Mouse (Mus musculus) neural tube, embryonic 14.5 days (tissue): ENCODE results near the gene Dio1. TPM values are rescaled to one million over a fixed set of nuclear protein-coding genes. Genes with fewer than 3 reads are reported as not detected.

Source experiments
- ATAC-seq: fragments of 200-750 bp; cut with Nextera tagmentation; 2 replicates; pipeline ENCODE4 v1.8.0; 2017; ENCODE audit warnings: low read depth, mild to moderate bottlenecking, moderate TSS enrichment, moderate library complexity
- H3K27ac ChIP-seq: fragments of 300-500 bp; sonication (generic); 2 replicates; pipeline ENCODE4 v1.5.1; 2014; ENCODE audit warnings: low read depth, mild to moderate bottlenecking, control low read depth, low read length, moderate library complexity, mixed read lengths
- H3K27me3 ChIP-seq: fragments of 300-500 bp; sonication (generic); 2 replicates; pipeline ENCODE4 v1.6.1; 2014; ENCODE audit warnings: low read length; ENCODE audit not compliant: control insufficient read depth, insufficient read depth
- H3K36me3 ChIP-seq: fragments of 300-500 bp; sonication (generic); 2 replicates; pipeline ENCODE4 v1.6.1; 2014; ENCODE audit warnings: low read length, mixed read lengths; ENCODE audit not compliant: control insufficient read depth, insufficient read depth
- H3K4me1 ChIP-seq: fragments of 300-500 bp; sonication (generic); 2 replicates; pipeline ENCODE4 v1.6.1; 2014; ENCODE audit warnings: low read length; ENCODE audit not compliant: control insufficient read depth, insufficient read depth
- H3K4me2 ChIP-seq: fragments of 300-500 bp; sonication (generic); 2 replicates; pipeline ENCODE4 v1.6.1; 2014; ENCODE audit warnings: mild to moderate bottlenecking, low read depth, low read length, control low read depth
- H3K4me3 ChIP-seq: fragments of 300-500 bp; sonication (generic); 2 replicates; pipeline ENCODE4 v1.5.1; 2014; ENCODE audit warnings: low read depth, low read length, control low read depth, mixed read lengths
- H3K9ac ChIP-seq: fragments of 300-500 bp; sonication (generic); replicated peaks from 2 replicates; pipeline ENCODE4 v1.6.1; 2014; ENCODE audit warnings: low read depth, mild to moderate bottlenecking, control low read depth, low read length, mixed read lengths
- H3K9me3 ChIP-seq: fragments of 300-500 bp; sonication (generic); 2 replicates; pipeline ENCODE4 v1.6.1; 2016; ENCODE audit warnings: low read length; ENCODE audit not compliant: control insufficient read depth
- WGBS: fragments of 180-500 bp; shearing (Covaris S2); extraction: QIAGEN DNeasy Blood & Tissue Kit; methylation state at CpG from one replicate; pipeline ENCODE4 v1.1.7; 2014; 5-methylcytosine and 5-hydroxymethylcytosine counted together
- polyA plus RNA-seq: library from polyadenylated mRNA; unstranded; fragments of >200 nt; fragmentation: Nextera tagmentation; extraction: Ambion mirVana; gene quantifications from 2 replicates; pipeline ENCODE4 v1.2.1, GENCODE M21; 2014

Gene Dio1
- polyA plus RNA-seq, 1 experiment from 2014 or later = not detected

DNA sequence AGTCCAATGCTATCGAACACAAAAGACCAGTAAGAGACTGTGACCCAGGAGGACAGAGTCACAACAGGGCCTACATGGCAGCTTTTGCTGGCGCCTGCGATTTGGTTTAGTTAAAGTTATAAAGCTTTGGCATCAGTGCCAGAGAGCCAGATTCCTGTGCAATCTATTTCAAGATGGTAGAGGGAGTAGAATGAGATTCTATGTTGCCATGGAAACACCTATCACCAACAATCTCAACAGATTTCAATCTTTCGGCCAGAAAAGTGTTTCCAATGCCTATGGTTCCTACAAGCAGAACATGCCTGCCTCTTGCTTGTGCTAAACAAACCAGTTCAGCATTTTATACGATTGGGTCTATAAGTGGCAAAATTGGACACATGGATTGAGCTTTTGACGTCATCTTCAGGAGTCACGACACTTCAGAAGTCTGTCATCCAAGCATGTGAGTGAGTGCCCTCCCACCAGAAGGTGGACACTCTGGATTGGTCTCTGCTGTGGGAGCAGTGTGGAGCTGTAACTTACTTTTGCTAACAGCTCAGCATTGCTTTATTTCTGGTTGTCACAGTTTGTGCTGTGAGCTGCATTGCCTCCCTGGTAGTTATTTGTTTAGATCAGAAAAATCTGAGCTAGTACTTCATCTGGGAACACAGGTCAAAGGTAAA, 15.2 kb downstream of the Dio1 start:
- WGBS = 85% methylated on average over 7 of the region's 7 CpGs
- Histone ChIP-seq H3K4me1 (no peaks in the 10 kb centered on the region), H3K27ac (no peak overlapping the region), H3K9ac (no peak overlapping the region), H3K4me2 (no peak overlapping the region), H3K27me3 (no peaks in the 10 kb centered on the region), H3K4me3 (no peak overlapping the region), H3K9me3 (no peaks in the 10 kb centered on the region), H3K36me3 (no peaks in the 10 kb centered on the region)
- ATAC-seq = no peak

GRCm38 (mm10) chr4:107287517-107287916, 19.5 kb downstream of the Dio1 start:
- H3K27me3 ChIP-seq = no peaks in the 10 kb centered on the region
- H3K4me3 ChIP-seq = no peak overlapping the region
- H3K27ac ChIP-seq = no peak overlapping the region
- H3K4me1 ChIP-seq = no peaks in the 10 kb centered on the region
- no peak overlapping the region for H3K9ac ChIP-seq
- no peak overlapping the region for H3K4me2 ChIP-seq
- no peaks in the 10 kb centered on the region for H3K36me3 ChIP-seq
- no peak for ATAC-seq
- WGBS = 95% methylated on average over 2 of the region's 2 CpGs
- no peaks in the 10 kb centered on the region for H3K9me3 ChIP-seq

GRCm38 (mm10) chr4:107286386-107286785, 20.6 kb downstream of the Dio1 start:
- Histone ChIP-seq H3K27me3 (no peaks in the 10 kb centered on the region), H3K9me3 (no peaks in the 10 kb centered on the region), H3K9ac (no peak overlapping the region), H3K27ac (no peak overlapping the region), H3K36me3 (no peaks in the 10 kb centered on the region), H3K4me1 (no peaks in the 10 kb centered on the region), H3K4me2 (no peak overlapping the region), H3K4me3 (no peak overlapping the region)
- ATAC-seq = no peak
- WGBS = 95% methylated on average over 8 of the region's 8 CpGs

GRCm38 (mm10) chr4:107285446-107286200, 21.3 kb downstream of the Dio1 start:
- Histone ChIP-seq H3K9me3 (no peaks in the 10 kb centered on the region), H3K27me3 (no peaks in the 10 kb centered on the region), H3K27ac (no peak overlapping the region), H3K9ac (no peak overlapping the region), H3K4me1 (no peaks in the 10 kb centered on the region), H3K36me3 (peaks cover 3% of the 10 kb centered on the region; the same call in 1 of the 2 replicates), H3K4me2 (no peak overlapping the region), H3K4me3 (no peak overlapping the region)
- ATAC-seq = no peak
- 72% methylated on average over 3 of the region's 3 CpGs for WGBS

GRCm38 (mm10) chr4:107280843-107281475, 26.0 kb downstream of the Dio1 start:
- H3K4me1 ChIP-seq = peaks cover 8% of the 10 kb centered on the region; the same call in 1 of the 2 replicates
- WGBS = 81% methylated on average over 7 of the region's 7 CpGs
- H3K27me3 ChIP-seq = no peaks in the 10 kb centered on the region
- H3K36me3 ChIP-seq = peaks cover 5% of the 10 kb centered on the region
- H3K9ac ChIP-seq = no peak overlapping the region
- no peak overlapping the region for H3K27ac ChIP-seq
- no peaks in the 10 kb centered on the region for H3K9me3 ChIP-seq
- no peak overlapping the region for H3K4me3 ChIP-seq
- H3K4me2 ChIP-seq = no peak overlapping the region
- ATAC-seq = no peak

DNA sequence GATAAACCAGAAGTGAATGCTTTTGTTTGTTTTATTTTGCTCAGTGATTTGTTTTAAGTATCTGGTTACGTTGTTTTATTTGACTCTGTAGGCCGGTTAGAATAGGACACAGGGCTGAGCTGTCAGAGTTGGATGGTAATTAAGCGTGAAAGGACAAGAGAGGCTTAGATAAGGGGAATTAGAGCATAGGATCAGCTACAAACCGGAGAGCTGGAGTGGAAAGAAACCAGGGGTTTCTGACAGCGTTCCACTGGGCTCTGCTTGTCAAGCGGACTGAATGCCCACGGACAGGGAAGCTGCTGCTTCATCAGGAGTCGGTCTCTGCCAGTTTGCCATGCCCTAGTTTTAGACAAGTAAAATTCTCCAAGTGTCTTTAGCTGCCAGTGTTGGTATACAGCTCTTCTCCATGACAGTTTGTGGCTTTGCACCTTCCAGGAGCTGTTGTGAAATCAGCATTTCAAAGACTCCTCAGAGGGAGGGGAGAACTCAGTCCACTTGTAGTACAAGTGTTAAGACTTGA, 28.7 kb downstream of the Dio1 start:
- Histone ChIP-seq H3K27me3 (no peaks in the 10 kb centered on the region), H3K4me2 (no peak overlapping the region), H3K9ac (no peak overlapping the region), H3K9me3 (no peaks in the 10 kb centered on the region), H3K4me1 (peaks cover 8% of the 10 kb centered on the region; the same call in 1 of the 2 replicates), H3K27ac (no peak overlapping the region), H3K4me3 (no peak overlapping the region), H3K36me3 (peaks cover 8% of the 10 kb centered on the region)
- 17% methylated on average over 8 of the region's 8 CpGs for WGBS
- no peak for ATAC-seq

DNA sequence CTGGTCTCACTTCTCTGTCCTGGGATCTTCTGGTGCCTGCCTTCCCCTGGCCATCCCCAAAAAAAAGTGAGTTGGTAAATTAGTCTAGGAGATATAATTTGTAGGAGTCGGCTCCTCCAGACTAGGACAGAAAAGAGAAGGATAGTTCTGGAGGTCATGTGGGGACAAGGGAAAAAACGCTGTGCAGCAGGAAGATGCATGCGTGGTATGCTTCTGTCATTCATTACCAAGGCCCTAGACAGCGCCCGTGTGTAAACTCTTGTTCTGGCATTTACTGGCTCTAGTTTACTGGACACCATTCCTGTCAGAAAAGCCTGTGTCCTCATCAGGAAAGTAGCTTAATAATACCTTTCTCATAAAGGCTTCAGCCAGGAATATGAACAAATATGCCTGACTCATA, 32.5 kb downstream of the Dio1 start:
- no peaks in the 10 kb centered on the region for H3K27me3 ChIP-seq

DNA sequence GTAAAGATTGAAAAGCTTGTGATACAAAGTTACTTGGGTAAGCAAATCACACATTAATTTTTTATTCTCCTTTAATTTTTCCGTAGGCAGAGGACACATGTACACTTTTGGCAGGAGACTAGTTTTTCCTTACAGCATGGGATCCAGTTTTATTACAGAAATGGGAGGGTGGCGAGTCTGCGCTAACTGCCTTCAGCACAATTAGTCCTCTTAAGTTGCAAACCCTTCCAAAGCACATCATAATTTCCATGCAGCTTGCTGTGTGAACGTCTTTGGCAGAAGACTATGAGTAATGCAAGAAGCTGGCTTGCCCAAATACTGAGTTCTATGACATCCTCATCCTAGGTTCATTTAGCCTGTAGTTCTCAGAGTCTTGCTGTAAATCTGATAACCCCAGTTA, 33.3 kb downstream of the Dio1 start:
- ATAC-seq = no peak
- H3K27ac ChIP-seq = no peak overlapping the region
- no peaks in the 10 kb centered on the region for H3K9me3 ChIP-seq
- no peaks in the 10 kb centered on the region for H3K27me3 ChIP-seq
- no peak overlapping the region for H3K9ac ChIP-seq
- H3K4me1 ChIP-seq = peaks cover 6% of the 10 kb centered on the region; the same call in 1 of the 2 replicates
- 78% methylated on average over 4 of the region's 4 CpGs for WGBS
- no peak overlapping the region for H3K4me2 ChIP-seq
- H3K36me3 ChIP-seq = peaks cover 3% of the 10 kb centered on the region; the same call in 1 of the 2 replicates
- H3K4me3 ChIP-seq = no peak overlapping the region

More for the DNA sequence above, 32.5 kb downstream of the Dio1 start:
- Histone ChIP-seq H3K4me1 (peaks cover 8% of the 10 kb centered on the region; the same call in 1 of the 2 replicates), H3K27ac (no peak overlapping the region), H3K9ac (no peak overlapping the region), H3K36me3 (peaks cover 3% of the 10 kb centered on the region; the same call in 1 of the 2 replicates), H3K4me2 (no peak overlapping the region), H3K4me3 (no peak overlapping the region), H3K9me3 (no peaks in the 10 kb centered on the region)
- ATAC-seq = no peak
- 91% methylated on average over 5 of the region's 5 CpGs for WGBS
